Mouse (Mus musculus) limb, embryonic 14.5 days (tissue): ENCODE data around the gene Fyb2. TPM values are rescaled to one million over a fixed set of nuclear protein-coding genes. Genes with fewer than 3 reads are reported as not detected.

Experiments used
- ATAC-seq: fragments of 200-750 bp; cut with Nextera tagmentation; 2 replicates; pipeline ENCODE4 v1.8.0; 2017; ENCODE audit warnings: low read depth, moderate number of reproducible peaks, moderate TSS enrichment; ENCODE audit not compliant: low FRiP score
- DNase-seq: peaks from one replicate; pipeline ENCODE4 v3.0.0-alpha.2; 2015; ENCODE audit warnings: low spot score
- H3K27ac ChIP-seq: fragments of 300-500 bp; sonication (generic); replicated peaks from 2 replicates; pipeline ENCODE4 v1.5.1; 2014; ENCODE audit warnings: low read depth, mild to moderate bottlenecking, low read length, moderate library complexity, mixed read lengths
- H3K27me3 ChIP-seq: fragments of 300-500 bp; sonication (generic); 2 replicates; pipeline ENCODE4 v1.6.1; 2014; ENCODE audit warnings: low read length, mixed read lengths; ENCODE audit not compliant: control insufficient read depth, insufficient read depth
- H3K36me3 ChIP-seq: fragments of 300-500 bp; sonication (generic); 2 replicates; pipeline ENCODE4 v1.6.1; 2014; ENCODE audit warnings: mild to moderate bottlenecking, low read length, moderate library complexity, mixed read lengths; ENCODE audit not compliant: control insufficient read depth, insufficient read depth
- H3K4me1 ChIP-seq: fragments of 300-500 bp; sonication (generic); 2 replicates; pipeline ENCODE4 v1.6.1; 2014; ENCODE audit warnings: antibody characterized with exemption, low read length, mixed read lengths; ENCODE audit not compliant: control insufficient read depth, insufficient read depth
- H3K4me2 ChIP-seq: fragments of 300-500 bp; sonication (generic); replicated peaks from 2 replicates; pipeline ENCODE4 v1.6.1; 2014; ENCODE audit warnings: low read depth, mild to moderate bottlenecking, low read length, moderate library complexity; ENCODE audit not compliant: severe bottlenecking
- H3K4me3 ChIP-seq: fragments of 300-500 bp; sonication (generic); replicated peaks from 2 replicates; pipeline ENCODE4 v1.5.1; 2014; ENCODE audit warnings: low read length
- H3K9ac ChIP-seq: fragments of 300-500 bp; sonication (generic); 2 replicates; pipeline ENCODE4 v1.6.1; 2014; ENCODE audit warnings: mild to moderate bottlenecking, low read depth, low read length, moderate library complexity; ENCODE audit not compliant: severe bottlenecking
- H3K9me3 ChIP-seq: fragments of 300-500 bp; sonication (generic); 2 replicates; pipeline ENCODE4 v1.6.1; 2016; ENCODE audit warnings: low read length; ENCODE audit not compliant: control insufficient read depth
- POLR2A ChIP-seq: fragments of 200-500 bp; IDR thresholded peaks from 2 replicates; pipeline ENCODE4 v1.8.0; 2012; ENCODE audit warnings: inconsistent platforms, mild to moderate bottlenecking, moderate library complexity, borderline replicate concordance; ENCODE audit not compliant: insufficient read depth, insufficient read length; ENCODE audit errors: extremely low read depth
- WGBS: fragments of 180-500 bp; shearing (Covaris S2); extraction: QIAGEN DNeasy Blood & Tissue Kit; methylation state at CpG from one replicate; pipeline ENCODE4 v1.1.7; 2014; 5-methylcytosine and 5-hydroxymethylcytosine counted together
- polyA plus RNA-seq, 2 experiments: library from polyadenylated mRNA; depleted of rRNA in 1 of 2; stranded (reverse) in 1 of 2; unstranded in 1 of 2; fragments of >200 nt; fragmentation: Nextera tagmentation in 1 of 2; extraction: Ambion mirVana in 1 of 2; gene quantifications; 2 replicates each; pipeline versions ENCODE4 v1.2.1 to v1.2.3; 2012 to 2014

The Fyb2 gene
- polyA plus RNA-seq, 2 experiments: 0.30 to 0.39 TPM

DNA sequence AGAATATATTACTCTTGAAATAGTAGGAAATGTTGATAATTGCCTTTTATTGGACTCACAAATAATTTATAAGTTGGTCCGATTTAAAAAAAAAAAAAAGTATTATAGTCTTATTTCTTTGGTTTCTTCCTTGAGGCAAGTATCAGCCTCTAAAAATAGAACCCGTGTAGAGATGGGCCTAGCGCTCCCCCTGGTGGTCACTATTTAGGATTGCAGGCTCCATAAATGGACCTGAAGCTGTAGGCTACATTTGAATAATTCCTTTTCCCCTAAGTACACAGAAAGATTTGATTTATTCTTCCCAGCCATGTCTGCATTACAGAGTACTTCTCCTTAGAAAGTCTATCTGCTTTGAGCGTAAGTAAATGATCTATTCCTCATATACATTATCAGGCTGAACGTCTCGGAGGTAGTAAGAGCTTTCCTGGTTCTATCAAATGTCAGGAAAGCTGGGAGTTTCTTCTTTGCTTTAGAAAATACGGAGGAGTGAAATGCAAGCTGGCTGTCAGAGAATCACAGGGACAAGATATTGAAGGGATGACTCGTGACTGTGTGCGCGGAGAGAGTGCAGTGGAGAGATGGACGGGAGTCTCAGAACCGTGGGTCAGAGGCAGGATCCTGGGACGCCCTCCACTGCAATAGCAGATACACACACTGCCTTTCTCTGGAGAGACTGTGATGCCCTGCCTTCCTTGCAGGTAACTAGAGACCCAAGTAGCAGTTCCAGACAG, 19.1 kb upstream of the Fyb2 start:
- WGBS: 55% methylated on average over 13 of the region's 13 CpGs
- no peaks in the 10 kb centered on the region for H3K27me3 ChIP-seq
- ATAC-seq (no peak), DNase-seq (peak; percentile 79)
- no peak for TF ChIP-seq POLR2A
- H3K27ac ChIP-seq: no peak overlapping the region
- no peak overlapping the region for H3K9ac ChIP-seq
- no peak overlapping the region for H3K4me3 ChIP-seq
- H3K4me1 ChIP-seq: peaks cover 3% of the 10 kb centered on the region; the same call in 1 of the 2 replicates
- H3K4me2 ChIP-seq: no peak overlapping the region
- H3K36me3 ChIP-seq: no peaks in the 10 kb centered on the region
- no peaks in the 10 kb centered on the region for H3K9me3 ChIP-seq

GRCm38 (mm10) chr4:104902836-104903235, 10.4 kb upstream of the Fyb2 start:
- no peaks in the 10 kb centered on the region for H3K27me3 ChIP-seq
- no peaks in the 10 kb centered on the region for H3K4me1 ChIP-seq
- DNase-seq: no peak
- no peak overlapping the region for H3K4me3 ChIP-seq
- H3K9me3 ChIP-seq: no peaks in the 10 kb centered on the region
- WGBS: 84% methylated on average over 2 of the region's 2 CpGs
- no peak overlapping the region for H3K27ac ChIP-seq
- H3K4me2 ChIP-seq: no peak overlapping the region
- no peak for ATAC-seq
- no peak for TF ChIP-seq POLR2A
- H3K9ac ChIP-seq: no peak overlapping the region
- H3K36me3 ChIP-seq: no peaks in the 10 kb centered on the region

GRCm38 (mm10) chr4:104905049-104905448, 8.2 kb upstream of the Fyb2 start:
- no peak for ATAC-seq
- Histone ChIP-seq H3K9me3 (no peaks in the 10 kb centered on the region), H3K36me3 (no peaks in the 10 kb centered on the region), H3K27me3 (no peaks in the 10 kb centered on the region), H3K27ac (no peak overlapping the region), H3K4me3 (no peak overlapping the region), H3K9ac (no peak overlapping the region), H3K4me2 (no peak overlapping the region), H3K4me1 (no peaks in the 10 kb centered on the region)
- no peak for TF ChIP-seq POLR2A
- WGBS: 82% methylated on average over 6 of the region's 6 CpGs
- no peak for DNase-seq

- Histone ChIP-seq H3K36me3 (no peaks in the 10 kb centered on the region), H3K9me3 (no peaks in the 10 kb centered on the region), H3K27ac (no peak overlapping the region), H3K4me3 (no peak overlapping the region), H3K9ac (no peak overlapping the region), H3K4me2 (no peak overlapping the region), H3K4me1 (no peaks in the 10 kb centered on the region; the same call in 1 of the 2 replicates), H3K27me3 (peaks cover 6% of the 10 kb centered on the region; the same call in 1 of the 2 replicates)
- peak; percentile 37 for DNase-seq
- 26% methylated on average over 7 of the region's 7 CpGs for WGBS
- TF ChIP-seq POLR2A: no peak
- no peak for ATAC-seq
These were observed 1.6 kb upstream of the Fyb2 start for GRCm38 (mm10) chr4:104911685-104912084.

DNA sequence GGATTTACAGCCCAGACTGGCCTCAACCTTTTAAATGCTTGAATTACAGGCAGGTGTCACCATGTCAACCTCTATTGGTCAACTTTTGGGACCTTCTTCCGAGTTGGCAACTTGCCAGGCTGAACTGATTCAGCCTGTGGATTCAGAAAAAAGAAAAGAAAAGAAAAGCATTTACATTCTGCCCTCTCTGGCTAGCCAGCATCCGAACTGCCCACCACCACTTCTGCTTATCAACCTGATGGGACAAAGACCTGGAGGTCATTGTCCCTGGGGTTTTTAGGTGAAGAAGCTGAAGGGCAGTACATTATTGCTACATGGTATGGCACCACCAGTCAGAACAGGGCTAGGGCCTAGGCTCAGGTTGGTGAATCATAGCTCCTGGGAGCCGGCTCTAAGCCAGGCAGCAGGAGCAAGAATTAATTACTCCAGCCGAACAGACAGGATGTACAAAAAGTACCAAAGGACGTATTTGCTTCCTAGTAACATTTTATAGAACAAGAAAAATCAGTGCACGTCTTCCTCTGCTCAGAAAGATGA, 1.5 kb downstream of the Fyb2 start:
- WGBS: 46% methylated on average over 6 of the region's 6 CpGs
- Histone ChIP-seq H3K4me2 (no peak overlapping the region), H3K9me3 (no peaks in the 10 kb centered on the region), H3K4me1 (no peaks in the 10 kb centered on the region; the same call in 1 of the 2 replicates), H3K27me3 (peaks cover 6% of the 10 kb centered on the region; the same call in 1 of the 2 replicates), H3K4me3 (no peak overlapping the region), H3K27ac (no peak overlapping the region), H3K9ac (no peak overlapping the region), H3K36me3 (no peaks in the 10 kb centered on the region)
- DNase-seq (no peak), ATAC-seq (no peak)
- no peak for TF ChIP-seq POLR2A

DNA sequence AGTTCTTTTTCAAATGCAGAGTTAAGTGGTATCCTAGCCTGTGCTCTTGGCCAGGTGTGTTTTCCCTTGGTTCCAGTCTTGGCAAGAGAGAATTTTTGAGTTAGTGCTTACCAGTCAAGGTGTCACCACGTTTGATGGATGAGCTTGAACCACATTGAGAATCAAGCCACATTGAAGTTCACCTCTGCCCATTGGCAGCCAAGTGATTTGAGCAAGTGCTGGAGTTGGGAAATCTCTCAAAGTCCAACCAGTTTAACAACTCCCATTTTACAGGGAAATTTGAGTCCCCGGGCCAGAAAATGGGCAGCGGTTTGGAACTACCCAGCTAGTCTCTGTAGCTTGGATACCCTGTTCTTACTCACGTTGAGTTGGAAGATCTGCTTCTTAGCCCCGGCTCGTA, 4.8 kb downstream of the Fyb2 start:
- DNase-seq (no peak), ATAC-seq (no peak)
- no peak for TF ChIP-seq POLR2A
- Histone ChIP-seq H3K27ac (no peak overlapping the region), H3K27me3 (peaks cover 6% of the 10 kb centered on the region; the same call in 1 of the 2 replicates), H3K4me1 (no peaks in the 10 kb centered on the region; the same call in 1 of the 2 replicates), H3K9ac (no peak overlapping the region), H3K9me3 (no peaks in the 10 kb centered on the region), H3K36me3 (no peaks in the 10 kb centered on the region), H3K4me3 (no peak overlapping the region), H3K4me2 (no peak overlapping the region)
- WGBS: 73% methylated on average over 6 of the region's 6 CpGs
